Mouse (Mus musculus) stomach, postnatal 0 days (tissue): Measurements from ENCODE around the gene Nectin4. TPM values are rescaled to one million over a fixed set of nuclear protein-coding genes. Genes with fewer than 3 reads are reported as not detected.

Experiments used
- ATAC-seq: fragments of 200-750 bp; cut with Nextera tagmentation; 2 replicates; pipeline ENCODE4 v1.8.0; 2017; ENCODE audit not compliant: low FRiP score, low TSS enrichment
- DNase-seq: peaks from one replicate; pipeline ENCODE4 v3.0.0-alpha.2; 2016; ENCODE audit warnings: low spot score
- H3K27ac ChIP-seq: fragments of 300-500 bp; sonication (generic); replicated peaks from 2 replicates; pipeline ENCODE4 v1.5.1; 2014; ENCODE audit warnings: mild to moderate bottlenecking, control low read depth
- H3K27me3 ChIP-seq: fragments of 300-500 bp; sonication (generic); 2 replicates; pipeline ENCODE4 v1.6.1; 2014; ENCODE audit warnings: low read length; ENCODE audit not compliant: control insufficient read depth, insufficient read depth
- H3K36me3 ChIP-seq: fragments of 300-500 bp; sonication (generic); 2 replicates; pipeline ENCODE4 v1.6.1; 2014; ENCODE audit warnings: low read length, mixed read lengths; ENCODE audit not compliant: control insufficient read depth, insufficient read depth
- H3K4me1 ChIP-seq: fragments of 300-500 bp; sonication (generic); replicated peaks from 2 replicates; pipeline ENCODE4 v1.6.1; 2014; ENCODE audit warnings: antibody characterized with exemption; ENCODE audit not compliant: control insufficient read depth, insufficient read depth
- H3K4me2 ChIP-seq: fragments of 300-500 bp; sonication (generic); replicated peaks from 2 replicates; pipeline ENCODE4 v1.6.1; 2014; ENCODE audit warnings: low read depth, mild to moderate bottlenecking, control low read depth, moderate library complexity
- H3K4me3 ChIP-seq: fragments of 300-500 bp; sonication (generic); 2 replicates; pipeline ENCODE4 v1.5.1; 2014; ENCODE audit warnings: low read depth, low read length, control low read depth
- H3K9ac ChIP-seq: fragments of 300-500 bp; sonication (generic); 2 replicates; pipeline ENCODE4 v1.6.1; 2014; ENCODE audit warnings: mild to moderate bottlenecking, low read length, control low read depth, mixed read lengths
- H3K9me3 ChIP-seq: fragments of 300-500 bp; sonication (generic); 2 replicates; pipeline ENCODE4 v1.6.1; 2016; ENCODE audit warnings: low read length; ENCODE audit not compliant: control insufficient read depth
- CTCF ChIP-seq: IDR thresholded peaks from 2 replicates; pipeline ENCODE4 v1.5.1; 2016; ENCODE audit warnings: antibody characterized with exemption, low read depth, mild to moderate bottlenecking, moderate library complexity
- EP300 ChIP-seq: optimal IDR thresholded peaks from 2 replicates; pipeline ENCODE3; 2016; ENCODE audit warnings: antibody characterized with exemption
- WGBS: fragments of 180-500 bp; shearing (Covaris S2); extraction: QIAGEN DNeasy Blood & Tissue Kit; methylation state at CpG from one replicate; pipeline ENCODE4 v1.1.7; 2014; 5-methylcytosine and 5-hydroxymethylcytosine counted together
- polyA plus RNA-seq: library from polyadenylated mRNA; unstranded; fragments of >200 nt; fragmentation: Nextera tagmentation; extraction: Ambion mirVana; gene quantifications from 2 replicates; pipeline ENCODE4 v1.2.1, GENCODE M21; 2015

Gene Nectin4
- polyA plus RNA-seq, 1 experiment from 2014 or later = 45.5 TPM

DNA sequence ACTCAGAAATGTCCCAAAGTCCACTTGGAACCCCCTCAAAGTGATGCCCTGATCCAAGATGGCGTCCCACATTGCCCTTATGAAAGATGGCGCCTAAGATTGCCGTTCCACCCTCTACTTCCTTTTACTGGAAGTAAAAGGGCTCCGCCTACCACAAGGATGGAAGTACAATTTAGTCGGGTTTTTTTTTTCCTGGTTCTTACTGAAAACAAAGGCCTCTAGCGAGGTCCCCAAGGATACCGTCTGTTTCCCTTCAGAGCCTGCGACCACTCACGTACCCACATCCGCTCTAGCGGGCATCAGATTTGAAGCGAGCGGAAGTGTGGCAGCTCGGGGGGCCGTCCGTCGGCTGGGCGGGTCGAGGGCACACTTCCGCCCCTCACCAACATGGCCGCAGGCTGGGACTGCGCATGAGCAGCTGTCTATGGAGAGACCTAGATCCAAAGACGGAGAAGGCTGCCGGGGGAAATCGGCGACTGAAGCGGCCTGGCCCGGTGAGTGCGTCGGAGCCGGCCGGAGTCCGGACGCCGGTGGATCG, 41.1 kb downstream of the Nectin4 start, which contains the start of gene Usf1:
Gene Usf1, plus strand, starts transcription at position 367 of the 538 bp plus-strand sequence.
- Histone ChIP-seq H3K27me3 (no peaks in the 10 kb centered on the region), H3K4me3 (peak within 1 kb of the TSS; percentile 94), H3K27ac (peak within 1 kb of the TSS; percentile 96), H3K4me2 (peak within 1 kb of the TSS; percentile 64), H3K4me1 (0 out of 2 replicates have a peak, but pooled peaks cover 3% of the 10 kb centered on the region), H3K36me3 (peaks cover 4% of the 10 kb centered on the region; the same call in 1 of the 2 replicates), H3K9ac (peak within 1 kb of the TSS; percentile 96), H3K9me3 (no peaks in the 10 kb centered on the region)
- TF ChIP-seq CTCF (0 out of 2 replicates have a peak, but pooled peaks have one; percentile 23), EP300 (peak; percentile 49)
- ATAC-seq (peak; percentile 95), DNase-seq (peak; percentile 96)
- WGBS = 1% methylated on average over 36 of the region's 36 CpGs

DNA sequence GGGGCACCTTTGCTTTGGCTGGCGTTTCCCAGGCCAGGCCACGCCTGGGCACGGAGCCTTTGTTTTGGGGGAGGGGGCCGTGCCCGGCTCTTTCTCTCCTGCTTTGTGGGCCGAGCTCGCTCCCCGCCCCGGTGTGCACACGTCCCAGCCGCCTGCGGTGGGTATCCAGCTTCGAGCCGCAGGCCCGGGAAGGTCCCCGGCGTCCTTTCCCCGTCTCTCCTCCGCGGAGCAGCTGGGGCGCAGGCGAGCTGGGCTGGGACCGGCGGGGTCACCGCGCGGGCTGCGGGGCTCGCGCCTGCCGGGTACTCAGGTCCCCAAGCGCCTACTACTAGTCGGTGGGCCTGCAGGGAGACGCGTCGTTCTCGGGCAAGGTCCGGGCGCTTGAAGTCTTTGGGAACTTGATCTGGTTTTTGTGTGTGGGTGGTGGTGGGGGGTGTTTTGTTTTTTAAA, 41.6 kb downstream of the Nectin4 start:
- H3K9me3 ChIP-seq = no peaks in the 10 kb centered on the region
- under 1% methylated on average over 38 of the region's 39 CpGs for WGBS
- H3K4me2 ChIP-seq = peak overlapping the region; percentile 64
- H3K27me3 ChIP-seq = no peaks in the 10 kb centered on the region
- DNase-seq = no peak
- ATAC-seq = peak; percentile 78
- H3K4me3 ChIP-seq = peak overlapping the region; percentile 94
- 0 out of 2 replicates have a peak, but pooled peaks cover 3% of the 10 kb centered on the region for H3K4me1 ChIP-seq
- peak; percentile 49 for TF ChIP-seq EP300
- no peak for TF ChIP-seq CTCF
- H3K27ac ChIP-seq = peak overlapping the region; percentile 96
- H3K36me3 ChIP-seq = peaks cover 7% of the 10 kb centered on the region; the same call in 1 of the 2 replicates
- peak overlapping the region; percentile 96 for H3K9ac ChIP-seq

GRCm38 (mm10) chr1:171412001-171412441, 42.1 kb downstream of the Nectin4 start:
- Histone ChIP-seq H3K4me1 (0 out of 2 replicates have a peak, but pooled peaks cover 3% of the 10 kb centered on the region), H3K9me3 (no peaks in the 10 kb centered on the region), H3K9ac (peak overlapping the region; percentile 96), H3K4me3 (peak overlapping the region; percentile 94), H3K27me3 (no peaks in the 10 kb centered on the region), H3K4me2 (peak overlapping the region; percentile 64), H3K36me3 (peaks cover 7% of the 10 kb centered on the region; the same call in 1 of the 2 replicates), H3K27ac (peak overlapping the region; percentile 96)
- ATAC-seq (peak; percentile 28; the same call in 1 of the 2 replicates), DNase-seq (peak; percentile 60)
- TF ChIP-seq EP300 (no peak), CTCF (peak; percentile 44)
- WGBS = under 1% methylated on average over 20 of the region's 20 CpGs

GRCm38 (mm10) chr1:171412446-171412845, 42.5 kb downstream of the Nectin4 start:
- Histone ChIP-seq H3K4me1 (0 out of 2 replicates have a peak, but pooled peaks cover 3% of the 10 kb centered on the region), H3K27ac (peak overlapping the region; percentile 96), H3K4me3 (peak overlapping the region; percentile 94), H3K36me3 (peaks cover 7% of the 10 kb centered on the region; the same call in 1 of the 2 replicates), H3K4me2 (peak overlapping the region; percentile 64), H3K9ac (peak overlapping the region; percentile 96), H3K27me3 (no peaks in the 10 kb centered on the region), H3K9me3 (no peaks in the 10 kb centered on the region)
- ATAC-seq (no peak; the same call in 1 of the 2 replicates), DNase-seq (no peak)
- 22% methylated on average over 3 of the region's 3 CpGs for WGBS
- TF ChIP-seq CTCF (no peak), EP300 (no peak)

GRCm38 (mm10) chr1:171413608-171414007, 43.7 kb downstream of the Nectin4 start:
- Histone ChIP-seq H3K9ac (no peak overlapping the region), H3K36me3 (peaks cover 10% of the 10 kb centered on the region), H3K27ac (no peak overlapping the region), H3K9me3 (no peaks in the 10 kb centered on the region), H3K27me3 (no peaks in the 10 kb centered on the region), H3K4me2 (no peak overlapping the region), H3K4me3 (no peak overlapping the region), H3K4me1 (0 out of 2 replicates have a peak, but pooled peaks cover 3% of the 10 kb centered on the region)
- 79% methylated on average over 8 of the region's 8 CpGs for WGBS
- DNase-seq = no peak
- no peak for TF ChIP-seq CTCF
- TF ChIP-seq EP300 = no peak
- ATAC-seq = no peak

DNA sequence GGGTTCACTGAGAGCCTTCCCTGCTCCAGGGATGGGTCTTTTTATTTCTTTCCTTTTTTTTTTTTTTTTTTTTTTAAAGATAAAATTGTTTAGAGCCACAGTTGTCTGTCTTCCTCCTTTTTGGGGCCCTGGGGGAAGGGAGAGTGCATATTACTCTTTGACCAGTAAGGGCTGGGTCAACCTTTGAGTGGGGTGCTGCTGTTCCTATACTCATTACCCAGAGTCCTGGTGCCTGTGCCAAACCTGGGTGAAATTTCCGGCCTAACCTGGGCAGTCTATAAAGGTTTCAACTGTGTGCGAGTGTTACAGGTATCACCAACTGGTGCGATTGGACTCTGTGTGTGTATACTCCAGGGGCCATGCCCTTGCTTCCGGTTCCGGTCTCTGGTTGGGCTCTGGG, 48.8 kb downstream of the Nectin4 start, which contains the start of gene Tstd1:
Gene Tstd1, plus strand, starts transcription at position 213 of the 400 bp plus-strand sequence.
- no peak for TF ChIP-seq CTCF
- TF ChIP-seq EP300 = no peak
- Histone ChIP-seq H3K36me3 (peaks cover 15% of the 10 kb centered on the region), H3K4me3 (no peak within 1 kb of the TSS), H3K9ac (no peak within 1 kb of the TSS), H3K4me2 (no peak within 1 kb of the TSS), H3K9me3 (no peaks in the 10 kb centered on the region), H3K4me1 (no peaks in the 10 kb centered on the region), H3K27ac (no peak within 1 kb of the TSS), H3K27me3 (no peaks in the 10 kb centered on the region)
- ATAC-seq (0 out of 2 replicates have a peak, but pooled peaks have one; percentile 36), DNase-seq (no peak)
- WGBS = 65% methylated on average over 5 of the region's 5 CpGs
